Mouse (Mus musculus): ENCODE measurements around the gene Mrtfa. TPM values are rescaled to one million over a fixed set of nuclear protein-coding genes. Genes with fewer than 3 reads are reported as not detected.

Gene Mrtfa
- 0.48 TPM for polyA plus RNA-seq (2014; fragmentation: Illumina TruSeq; extraction: RNeasy Lipid Tissue Mini Kit (QIAGEN cat#74804); ENCODE audit: low replicate concordance)

DNA sequence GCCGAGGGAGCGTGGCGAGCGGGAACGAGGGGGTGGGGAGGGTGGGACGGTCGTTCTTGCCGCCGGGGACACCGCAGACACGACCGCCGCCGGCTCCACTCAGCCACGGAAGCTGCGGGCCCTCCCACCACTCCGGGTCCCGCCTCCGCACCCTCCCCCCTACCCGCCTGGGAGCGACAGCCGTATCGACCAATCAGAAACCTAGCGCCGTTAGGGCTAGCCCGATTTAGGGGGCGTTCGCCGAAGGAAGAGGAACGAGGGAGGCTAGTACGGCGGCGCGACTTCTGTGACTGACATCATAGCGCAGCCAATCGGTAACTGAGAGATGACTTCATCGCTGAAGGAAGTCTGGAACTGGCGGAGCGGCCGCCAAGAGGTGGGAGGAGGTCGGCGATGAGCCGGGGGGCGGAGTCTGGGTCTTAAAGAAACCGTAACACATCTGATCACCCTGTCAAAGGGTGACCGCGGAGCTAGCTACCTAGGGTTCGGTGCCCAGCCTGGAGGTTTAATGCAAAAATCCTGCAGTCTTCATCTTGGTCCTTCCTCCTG is at the start of gene Mrtfa:
Gene Mrtfa, minus strand, starts transcription at position 128 of the 549 bp plus-strand sequence.

DNA sequence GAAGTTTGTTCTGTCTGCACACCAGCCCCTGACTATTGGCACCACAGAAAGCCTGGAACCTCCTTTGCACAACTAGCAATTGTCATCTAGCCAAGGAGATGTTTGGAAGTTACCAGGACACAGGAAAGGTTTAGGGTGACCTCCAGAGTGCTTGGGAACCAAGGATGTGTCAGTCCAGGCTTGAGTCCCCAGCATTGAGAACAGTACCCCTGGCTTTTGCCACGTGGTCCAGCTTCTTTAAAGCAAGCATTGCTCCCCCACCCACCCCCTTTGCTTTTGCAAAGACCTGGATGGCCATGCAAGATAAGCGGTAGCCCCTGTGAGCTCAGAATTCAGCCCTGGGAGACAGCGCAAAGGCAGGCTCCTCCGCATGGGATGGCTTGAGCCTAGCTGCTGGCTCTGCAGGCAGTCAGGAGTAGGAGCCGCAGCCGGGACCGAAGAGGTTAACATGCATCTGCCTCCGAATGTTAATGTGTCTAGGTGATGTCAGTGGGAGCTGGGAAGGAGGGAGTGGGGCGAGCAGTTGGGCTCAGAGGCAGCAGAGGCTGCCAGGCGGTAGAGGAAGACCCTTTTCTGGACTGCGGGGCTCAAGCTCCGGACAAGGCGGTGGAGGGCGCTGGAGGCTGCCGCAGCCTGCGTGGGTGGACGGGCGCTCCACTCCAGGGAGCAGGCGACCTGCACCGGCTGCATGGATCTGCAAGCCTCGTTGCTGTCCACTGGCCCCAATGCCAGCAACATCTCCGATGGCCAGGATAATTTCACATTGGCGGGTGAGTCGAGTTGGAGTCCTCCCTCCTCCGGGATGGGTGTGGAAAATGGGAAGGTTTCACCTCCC is 44.7 kb upstream of the Mrtfa start, which contains the start of gene Mchr1:
Gene Mchr1, plus strand, starts transcription at position 414 of the 835 bp plus-strand sequence.

DNA sequence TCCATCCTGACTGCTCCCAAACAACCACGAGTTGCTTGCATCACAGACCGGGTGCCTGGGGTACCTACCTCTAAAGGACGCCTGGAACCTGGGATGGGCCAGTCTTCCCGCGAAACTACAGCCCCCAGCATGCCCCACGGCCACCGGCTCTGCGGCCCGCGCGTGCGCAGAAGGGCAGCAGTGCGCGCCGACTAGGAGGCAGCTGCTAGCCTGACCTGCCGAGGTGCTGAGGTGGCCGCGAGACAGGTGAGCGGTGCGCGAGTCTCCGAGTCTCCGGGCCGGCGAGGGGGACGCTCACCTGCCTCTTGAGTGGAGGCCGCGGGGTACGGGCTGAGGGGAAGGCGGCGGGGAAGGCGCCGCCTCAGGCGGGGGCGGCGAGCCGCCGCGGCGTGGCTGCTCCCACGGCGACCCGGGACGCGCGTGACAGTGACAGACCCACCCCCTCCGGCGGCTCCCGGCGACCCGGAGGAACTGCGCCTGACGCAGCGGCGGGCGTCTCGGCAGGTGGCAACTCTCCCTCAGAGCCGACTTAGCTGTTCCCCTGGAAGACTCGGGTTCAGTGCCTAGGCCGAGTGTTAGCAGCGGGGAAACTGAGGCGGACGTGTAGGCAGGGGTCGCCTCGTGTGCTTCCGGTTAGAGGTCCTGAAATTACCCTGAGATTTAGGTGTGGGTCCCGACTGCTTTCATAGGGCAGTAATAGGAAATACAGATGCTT is 212.8 kb downstream of the Mrtfa start, which contains the start of gene Sgsm3:
Gene Sgsm3, plus strand, starts transcription at position 146 of the 715 bp plus-strand sequence.

Other genes starting within 250 kb of the Mrtfa start
- 2.3 TPM for gene Adsl, start 242.3 kb downstream of the Mrtfa start, polyA plus RNA-seq (2014; fragmentation: Illumina TruSeq; extraction: RNeasy Lipid Tissue Mini Kit (QIAGEN cat#74804); ENCODE audit: low replicate concordance)
- 0.22 TPM for gene Sgsm3, start 213.0 kb downstream of the Mrtfa start, polyA plus RNA-seq (2014; fragmentation: Illumina TruSeq; extraction: RNeasy Lipid Tissue Mini Kit (QIAGEN cat#74804); ENCODE audit: low replicate concordance)
- gene Mchr1, start 44.7 kb upstream of the Mrtfa start, polyA plus RNA-seq (2014; fragmentation: Illumina TruSeq; extraction: RNeasy Lipid Tissue Mini Kit (QIAGEN cat#74804); ENCODE audit: low replicate concordance): not detected
- gene Slc25a17, start 170.1 kb upstream of the Mrtfa start, polyA plus RNA-seq (2014; fragmentation: Illumina TruSeq; extraction: RNeasy Lipid Tissue Mini Kit (QIAGEN cat#74804); ENCODE audit: low replicate concordance): 58.0 TPM
- 153 TPM for gene St13, start 209.3 kb upstream of the Mrtfa start, polyA plus RNA-seq (2014; fragmentation: Illumina TruSeq; extraction: RNeasy Lipid Tissue Mini Kit (QIAGEN cat#74804); ENCODE audit: low replicate concordance)
- gene Xpnpep3, start 209.4 kb upstream of the Mrtfa start, polyA plus RNA-seq (2014; fragmentation: Illumina TruSeq; extraction: RNeasy Lipid Tissue Mini Kit (QIAGEN cat#74804); ENCODE audit: low replicate concordance): 3.7 TPM
- 7.3 TPM for gene Dnajb7, start 217.5 kb upstream of the Mrtfa start, polyA plus RNA-seq (2014; fragmentation: Illumina TruSeq; extraction: RNeasy Lipid Tissue Mini Kit (QIAGEN cat#74804); ENCODE audit: low replicate concordance)